Mouse (Mus musculus): Measurements from ENCODE around the gene P2ry14. TPM values are rescaled to one million over a fixed set of nuclear protein-coding genes. Genes with fewer than 3 reads are reported as not detected.

Gene P2ry14
- total and polyA plus RNA-seq, 2 experiments = 0.77 to 2.3 TPM

GRCm38 (mm10) chr3:59169921-59170627, 16.7 kb upstream of the P2ry14 start:
- WGBS = 82% methylated on average over 2 of the region's 2 CpGs
- TF ChIP-seq CTCF (IDR thresholded peaks at IDR 0.05; ENCODE audit: low read depth, low read length) (no peak), POLR2A (IDR thresholded peaks at IDR 0.05; ENCODE audit: extremely low read depth, insufficient read depth, low read length) (no peak)

GRCm38 (mm10) chr3:59169215-59169614, 15.8 kb upstream of the P2ry14 start:
- TF ChIP-seq CTCF (IDR thresholded peaks at IDR 0.05; ENCODE audit: low read depth, low read length) (no peak), POLR2A (IDR thresholded peaks at IDR 0.05; ENCODE audit: extremely low read depth, insufficient read depth, low read length) (no peak)
- H3K9ac ChIP-seq (ENCODE audit: low read depth, low read length) = no peak overlapping the region
- 80% methylated on average over 4 of the region's 4 CpGs for WGBS
- DNase-seq (ENCODE audit: extremely low read depth, low read depth, low spot score) = no peak
- no peak overlapping the region for H3K27ac ChIP-seq (replicated peaks; ENCODE audit: insufficient read depth, low read depth, low read length)
- H3K4me1 ChIP-seq (ENCODE audit: control insufficient read depth, insufficient read depth, low read length) = no peaks in the 10 kb centered on the region
- H3K36me3 ChIP-seq (ENCODE audit: control insufficient read depth, insufficient read depth, low read length) = no peaks in the 10 kb centered on the region
- no peaks in the 10 kb centered on the region for H3K79me2 ChIP-seq (ENCODE audit: control insufficient read depth, insufficient read depth, low read length)
- no peak overlapping the region for H3K4me3 ChIP-seq (ENCODE audit: insufficient read depth, low read depth, low read length)
- H3K27me3 ChIP-seq (ENCODE audit: control insufficient read depth, insufficient read depth, low read length) = no peaks in the 10 kb centered on the region

More at GRCm38 (mm10) chr3:59169921-59170627, 16.7 kb upstream of the P2ry14 start:
- no peaks in the 10 kb centered on the region for H3K36me3 ChIP-seq (ENCODE audit: control insufficient read depth, insufficient read depth, low read length)
- no peaks in the 10 kb centered on the region for H3K4me1 ChIP-seq (ENCODE audit: control insufficient read depth, insufficient read depth, low read length)
- no peak overlapping the region for H3K4me3 ChIP-seq (ENCODE audit: insufficient read depth, low read depth, low read length)
- no peaks in the 10 kb centered on the region for H3K27me3 ChIP-seq (ENCODE audit: control insufficient read depth, insufficient read depth, low read length)
- no peak for DNase-seq (ENCODE audit: extremely low read depth, low read depth, low spot score)
- H3K27ac ChIP-seq (replicated peaks; ENCODE audit: insufficient read depth, low read depth, low read length) = no peak overlapping the region
- no peak overlapping the region for H3K9ac ChIP-seq (ENCODE audit: low read depth, low read length)
- H3K79me2 ChIP-seq (ENCODE audit: control insufficient read depth, insufficient read depth, low read length) = no peaks in the 10 kb centered on the region

GRCm38 (mm10) chr3:59168476-59168875, 15.1 kb upstream of the P2ry14 start:
- 81% methylated on average over 6 of the region's 6 CpGs for WGBS
- Histone ChIP-seq H3K4me1 (ENCODE audit: control insufficient read depth, insufficient read depth, low read length) (no peaks in the 10 kb centered on the region), H3K9ac (ENCODE audit: low read depth, low read length) (no peak overlapping the region), H3K79me2 (ENCODE audit: control insufficient read depth, insufficient read depth, low read length) (no peaks in the 10 kb centered on the region), H3K36me3 (ENCODE audit: control insufficient read depth, insufficient read depth, low read length) (no peaks in the 10 kb centered on the region), H3K27me3 (ENCODE audit: control insufficient read depth, insufficient read depth, low read length) (no peaks in the 10 kb centered on the region), H3K27ac (replicated peaks; ENCODE audit: insufficient read depth, low read depth, low read length) (no peak overlapping the region), H3K4me3 (ENCODE audit: insufficient read depth, low read depth, low read length) (no peak overlapping the region)
- no peak for DNase-seq (ENCODE audit: extremely low read depth, low read depth, low spot score)
- TF ChIP-seq CTCF (IDR thresholded peaks at IDR 0.05; ENCODE audit: low read depth, low read length) (no peak), POLR2A (IDR thresholded peaks at IDR 0.05; ENCODE audit: extremely low read depth, insufficient read depth, low read length) (no peak)

- no peak for DNase-seq (ENCODE audit: extremely low read depth, low read depth, low spot score)
- Histone ChIP-seq H3K27me3 (ENCODE audit: control insufficient read depth, insufficient read depth, low read length) (no peaks in the 10 kb centered on the region), H3K9ac (ENCODE audit: low read depth, low read length) (no peak overlapping the region), H3K79me2 (ENCODE audit: control insufficient read depth, insufficient read depth, low read length) (no peaks in the 10 kb centered on the region), H3K27ac (replicated peaks; ENCODE audit: insufficient read depth, low read depth, low read length) (no peak overlapping the region), H3K4me1 (ENCODE audit: control insufficient read depth, insufficient read depth, low read length) (no peaks in the 10 kb centered on the region), H3K36me3 (ENCODE audit: control insufficient read depth, insufficient read depth, low read length) (no peaks in the 10 kb centered on the region), H3K4me3 (ENCODE audit: insufficient read depth, low read depth, low read length) (no peak overlapping the region)
- TF ChIP-seq POLR2A (IDR thresholded peaks at IDR 0.05; ENCODE audit: extremely low read depth, insufficient read depth, low read length) (no peak), CTCF (IDR thresholded peaks at IDR 0.05; ENCODE audit: low read depth, low read length) (no peak)
- 89% methylated on average over 2 of the region's 2 CpGs for WGBS
Observed at GRCm38 (mm10) chr3:59167417-59168054, 14.1 kb upstream of the P2ry14 start.

- Histone ChIP-seq H3K9ac (ENCODE audit: low read depth, low read length) (no peak overlapping the region), H3K36me3 (ENCODE audit: control insufficient read depth, insufficient read depth, low read length) (no peaks in the 10 kb centered on the region), H3K4me3 (ENCODE audit: insufficient read depth, low read depth, low read length) (no peak overlapping the region), H3K27ac (replicated peaks; ENCODE audit: insufficient read depth, low read depth, low read length) (no peak overlapping the region), H3K79me2 (ENCODE audit: control insufficient read depth, insufficient read depth, low read length) (no peaks in the 10 kb centered on the region), H3K27me3 (ENCODE audit: control insufficient read depth, insufficient read depth, low read length) (no peaks in the 10 kb centered on the region), H3K4me1 (ENCODE audit: control insufficient read depth, insufficient read depth, low read length) (no peaks in the 10 kb centered on the region)
- TF ChIP-seq POLR2A (IDR thresholded peaks at IDR 0.05; ENCODE audit: extremely low read depth, insufficient read depth, low read length) (no peak), CTCF (IDR thresholded peaks at IDR 0.05; ENCODE audit: low read depth, low read length) (no peak)
- WGBS = 86% methylated on average over 1 of the region's 1 CpGs
- no peak for DNase-seq (ENCODE audit: extremely low read depth, low read depth, low spot score)
Observed at GRCm38 (mm10) chr3:59160465-59160864, 7.0 kb upstream of the P2ry14 start.

- H3K79me2 ChIP-seq (ENCODE audit: control insufficient read depth, insufficient read depth, low read length) = no peaks in the 10 kb centered on the region
- H3K27me3 ChIP-seq (ENCODE audit: control insufficient read depth, insufficient read depth, low read length) = no peaks in the 10 kb centered on the region
- no peak overlapping the region for H3K9ac ChIP-seq (ENCODE audit: low read depth, low read length)
- WGBS = 88% methylated on average over 5 of the region's 5 CpGs
- H3K36me3 ChIP-seq (ENCODE audit: control insufficient read depth, insufficient read depth, low read length) = no peaks in the 10 kb centered on the region
- TF ChIP-seq CTCF (IDR thresholded peaks at IDR 0.05; ENCODE audit: low read depth, low read length) (no peak), POLR2A (IDR thresholded peaks at IDR 0.05; ENCODE audit: extremely low read depth, insufficient read depth, low read length) (no peak)
- H3K4me1 ChIP-seq (ENCODE audit: control insufficient read depth, insufficient read depth, low read length) = no peaks in the 10 kb centered on the region
- H3K27ac ChIP-seq (replicated peaks; ENCODE audit: insufficient read depth, low read depth, low read length) = no peak overlapping the region
- H3K4me3 ChIP-seq (ENCODE audit: insufficient read depth, low read depth, low read length) = no peak overlapping the region
- DNase-seq (ENCODE audit: extremely low read depth, low read depth, low spot score) = no peak
Observed at GRCm38 (mm10) chr3:59157048-59157447, 3.6 kb upstream of the P2ry14 start.

Data from liver, adult 2 months (tissue).